Mouse (Mus musculus): ENCODE results near the gene 4930524J08Rik. TPM values are rescaled to one million over a fixed set of nuclear protein-coding genes. Genes with fewer than 3 reads are reported as not detected.

Gene 4930524J08Rik
- polyA plus RNA-seq, 1 experiment from 2014 or later, result 1.4 TPM

- H3K9me3 ChIP-seq (replicated peaks; ENCODE audit: control insufficient read depth, low read length), result no peaks in the 10 kb centered on the region
- H3K9ac ChIP-seq (ENCODE audit: low read length), result no peak overlapping the region
- H3K4me3 ChIP-seq (replicated peaks; ENCODE audit: low read length), result no peak overlapping the region
- H3K27ac ChIP-seq (ENCODE audit: low read length), result no peak overlapping the region
- H3K4me2 ChIP-seq (ENCODE audit: low read depth, low read length), result no peak overlapping the region
- ATAC-seq (ENCODE audit: insufficient read depth, low FRiP score), result no peak
- H3K27me3 ChIP-seq (ENCODE audit: control insufficient read depth, insufficient read depth, low read length), result no peaks in the 10 kb centered on the region
- H3K4me1 ChIP-seq (ENCODE audit: control insufficient read depth, insufficient read depth, low read length), result no peaks in the 10 kb centered on the region
- H3K36me3 ChIP-seq (ENCODE audit: control insufficient read depth, insufficient read depth, low read length), result no peaks in the 10 kb centered on the region
- WGBS, result 66% methylated on average over 3 of the region's 3 CpGs
These were observed 15.3 kb downstream of the 4930524J08Rik start for GRCm38 (mm10) chr5:99994166-99994565.

GRCm38 (mm10) chr5:99994680-99995079 is 15.8 kb downstream of the 4930524J08Rik start:
- Histone ChIP-seq H3K4me2 (ENCODE audit: low read depth, low read length) (no peak overlapping the region), H3K9ac (ENCODE audit: low read length) (no peak overlapping the region), H3K4me3 (replicated peaks; ENCODE audit: low read length) (no peak overlapping the region), H3K9me3 (replicated peaks; ENCODE audit: control insufficient read depth, low read length) (no peaks in the 10 kb centered on the region), H3K36me3 (ENCODE audit: control insufficient read depth, insufficient read depth, low read length) (no peaks in the 10 kb centered on the region), H3K27ac (ENCODE audit: low read length) (no peak overlapping the region), H3K27me3 (ENCODE audit: control insufficient read depth, insufficient read depth, low read length) (no peaks in the 10 kb centered on the region), H3K4me1 (ENCODE audit: control insufficient read depth, insufficient read depth, low read length) (no peaks in the 10 kb centered on the region)
- no peak for ATAC-seq (ENCODE audit: insufficient read depth, low FRiP score)
- 85% methylated on average over 3 of the region's 3 CpGs for WGBS

GRCm38 (mm10) chr5:100000048-100000447 is 21.2 kb downstream of the 4930524J08Rik start:
- no peak for ATAC-seq (ENCODE audit: insufficient read depth, low FRiP score)
- 83% methylated on average over 7 of the region's 7 CpGs for WGBS
- no peaks in the 10 kb centered on the region for H3K9me3 ChIP-seq (replicated peaks; ENCODE audit: control insufficient read depth, low read length)
- H3K27me3 ChIP-seq (ENCODE audit: control insufficient read depth, insufficient read depth, low read length), result no peaks in the 10 kb centered on the region
- no peak overlapping the region for H3K4me3 ChIP-seq (replicated peaks; ENCODE audit: low read length)
- no peak overlapping the region for H3K4me2 ChIP-seq (ENCODE audit: low read depth, low read length)
- no peaks in the 10 kb centered on the region for H3K4me1 ChIP-seq (ENCODE audit: control insufficient read depth, insufficient read depth, low read length)
- H3K36me3 ChIP-seq (ENCODE audit: control insufficient read depth, insufficient read depth, low read length), result no peaks in the 10 kb centered on the region
- H3K27ac ChIP-seq (ENCODE audit: low read length), result no peak overlapping the region
- no peak overlapping the region for H3K9ac ChIP-seq (ENCODE audit: low read length)

- Histone ChIP-seq H3K4me1 (ENCODE audit: control insufficient read depth, insufficient read depth, low read length) (no peaks in the 10 kb centered on the region), H3K27ac (ENCODE audit: low read length) (no peak overlapping the region), H3K9ac (ENCODE audit: low read length) (no peak overlapping the region), H3K9me3 (replicated peaks; ENCODE audit: control insufficient read depth, low read length) (no peaks in the 10 kb centered on the region), H3K4me3 (replicated peaks; ENCODE audit: low read length) (no peak overlapping the region), H3K36me3 (ENCODE audit: control insufficient read depth, insufficient read depth, low read length) (no peaks in the 10 kb centered on the region), H3K4me2 (ENCODE audit: low read depth, low read length) (no peak overlapping the region), H3K27me3 (ENCODE audit: control insufficient read depth, insufficient read depth, low read length) (no peaks in the 10 kb centered on the region)
- 54% methylated on average over 8 of the region's 8 CpGs for WGBS
- ATAC-seq (ENCODE audit: insufficient read depth, low FRiP score), result peak; percentile 21; the same call in 1 of the 2 replicates
These were observed 21.6 kb downstream of the 4930524J08Rik start for GRCm38 (mm10) chr5:100000500-100000899.

- WGBS, result 64% methylated on average over 4 of the region's 4 CpGs
- H3K27ac ChIP-seq (ENCODE audit: low read length), result no peak overlapping the region
- no peak overlapping the region for H3K9ac ChIP-seq (ENCODE audit: low read length)
- no peak for ATAC-seq (ENCODE audit: insufficient read depth, low FRiP score)
- no peaks in the 10 kb centered on the region for H3K9me3 ChIP-seq (replicated peaks; ENCODE audit: control insufficient read depth, low read length)
- H3K36me3 ChIP-seq (ENCODE audit: control insufficient read depth, insufficient read depth, low read length), result no peaks in the 10 kb centered on the region
- no peak overlapping the region for H3K4me3 ChIP-seq (replicated peaks; ENCODE audit: low read length)
- no peak overlapping the region for H3K4me2 ChIP-seq (ENCODE audit: low read depth, low read length)
- H3K27me3 ChIP-seq (ENCODE audit: control insufficient read depth, insufficient read depth, low read length), result no peaks in the 10 kb centered on the region
- no peaks in the 10 kb centered on the region for H3K4me1 ChIP-seq (ENCODE audit: control insufficient read depth, insufficient read depth, low read length)
These were observed 25.0 kb downstream of the 4930524J08Rik start for GRCm38 (mm10) chr5:100003895-100004294.

- peak overlapping the region; percentile 87 for H3K27ac ChIP-seq (ENCODE audit: low read length)
- ATAC-seq (ENCODE audit: insufficient read depth, low FRiP score), result peak; percentile 63; the same call in 1 of the 2 replicates
- H3K9ac ChIP-seq (ENCODE audit: low read length), result no peak overlapping the region
- no peak overlapping the region for H3K4me3 ChIP-seq (replicated peaks; ENCODE audit: low read length)
- H3K27me3 ChIP-seq (ENCODE audit: control insufficient read depth, insufficient read depth, low read length), result no peaks in the 10 kb centered on the region
- no peaks in the 10 kb centered on the region for H3K4me1 ChIP-seq (ENCODE audit: control insufficient read depth, insufficient read depth, low read length)
- H3K4me2 ChIP-seq (ENCODE audit: low read depth, low read length), result peak overlapping the region; percentile 23; the same call in 1 of the 2 replicates
- no peaks in the 10 kb centered on the region for H3K9me3 ChIP-seq (replicated peaks; ENCODE audit: control insufficient read depth, low read length)
- no peaks in the 10 kb centered on the region for H3K36me3 ChIP-seq (ENCODE audit: control insufficient read depth, insufficient read depth, low read length)
- 43% methylated on average over 3 of the region's 3 CpGs for WGBS
These were observed 26.6 kb downstream of the 4930524J08Rik start for GRCm38 (mm10) chr5:100005431-100005830.

- H3K4me1 ChIP-seq (ENCODE audit: control insufficient read depth, insufficient read depth, low read length), result no peaks in the 10 kb centered on the region
- no peaks in the 10 kb centered on the region for H3K36me3 ChIP-seq (ENCODE audit: control insufficient read depth, insufficient read depth, low read length)
- H3K4me2 ChIP-seq (ENCODE audit: low read depth, low read length), result peak overlapping the region; percentile 23
- no peaks in the 10 kb centered on the region for H3K27me3 ChIP-seq (ENCODE audit: control insufficient read depth, insufficient read depth, low read length)
- peak; percentile 8; the same call in 1 of the 2 replicates for ATAC-seq (ENCODE audit: insufficient read depth, low FRiP score)
- H3K27ac ChIP-seq (ENCODE audit: low read length), result peak overlapping the region; percentile 87
- no peaks in the 10 kb centered on the region for H3K9me3 ChIP-seq (replicated peaks; ENCODE audit: control insufficient read depth, low read length)
- H3K4me3 ChIP-seq (replicated peaks; ENCODE audit: low read length), result no peak overlapping the region
- WGBS, result 70% methylated on average over 6 of the region's 6 CpGs
- no peak overlapping the region for H3K9ac ChIP-seq (ENCODE audit: low read length)
These were observed 27.0 kb downstream of the 4930524J08Rik start for GRCm38 (mm10) chr5:100005896-100006295.

GRCm38 (mm10) chr5:100006324-100007039 is 27.6 kb downstream of the 4930524J08Rik start:
- Histone ChIP-seq H3K36me3 (ENCODE audit: control insufficient read depth, insufficient read depth, low read length) (no peaks in the 10 kb centered on the region), H3K4me3 (replicated peaks; ENCODE audit: low read length) (no peak overlapping the region), H3K4me1 (ENCODE audit: control insufficient read depth, insufficient read depth, low read length) (no peaks in the 10 kb centered on the region), H3K27ac (ENCODE audit: low read length) (peak overlapping the region; percentile 87), H3K27me3 (ENCODE audit: control insufficient read depth, insufficient read depth, low read length) (no peaks in the 10 kb centered on the region), H3K9me3 (replicated peaks; ENCODE audit: control insufficient read depth, low read length) (no peaks in the 10 kb centered on the region), H3K9ac (ENCODE audit: low read length) (no peak overlapping the region), H3K4me2 (ENCODE audit: low read depth, low read length) (0 out of 2 replicates have a peak overlapping the region, but pooled peaks have one; percentile 23)
- 58% methylated on average over 4 of the region's 4 CpGs for WGBS
- peak; percentile 89 for ATAC-seq (ENCODE audit: insufficient read depth, low FRiP score)

GRCm38 (mm10) chr5:100007040-100007375 is 28.1 kb downstream of the 4930524J08Rik start:
- Histone ChIP-seq H3K4me1 (ENCODE audit: control insufficient read depth, insufficient read depth, low read length) (no peaks in the 10 kb centered on the region), H3K27ac (ENCODE audit: low read length) (peak overlapping the region; percentile 34), H3K27me3 (ENCODE audit: control insufficient read depth, insufficient read depth, low read length) (no peaks in the 10 kb centered on the region), H3K36me3 (ENCODE audit: control insufficient read depth, insufficient read depth, low read length) (no peaks in the 10 kb centered on the region), H3K9me3 (replicated peaks; ENCODE audit: control insufficient read depth, low read length) (no peaks in the 10 kb centered on the region), H3K9ac (ENCODE audit: low read length) (no peak overlapping the region), H3K4me2 (ENCODE audit: low read depth, low read length) (no peak overlapping the region), H3K4me3 (replicated peaks; ENCODE audit: low read length) (no peak overlapping the region)
- 78% methylated on average over 4 of the region's 4 CpGs for WGBS
- no peak for ATAC-seq (ENCODE audit: insufficient read depth, low FRiP score)
